Mouse (Mus musculus): ENCODE results near the gene Vps4a.
A peak's percentile ranks its signal among the peaks of the same experiment; 100 is the strongest.
"Not testable (repeated sequence)": the region's sequence is repeated elsewhere in the genome, so short reads cannot be mapped to it uniquely, and the experiment has no call there.

Vps4a gene

DNA sequence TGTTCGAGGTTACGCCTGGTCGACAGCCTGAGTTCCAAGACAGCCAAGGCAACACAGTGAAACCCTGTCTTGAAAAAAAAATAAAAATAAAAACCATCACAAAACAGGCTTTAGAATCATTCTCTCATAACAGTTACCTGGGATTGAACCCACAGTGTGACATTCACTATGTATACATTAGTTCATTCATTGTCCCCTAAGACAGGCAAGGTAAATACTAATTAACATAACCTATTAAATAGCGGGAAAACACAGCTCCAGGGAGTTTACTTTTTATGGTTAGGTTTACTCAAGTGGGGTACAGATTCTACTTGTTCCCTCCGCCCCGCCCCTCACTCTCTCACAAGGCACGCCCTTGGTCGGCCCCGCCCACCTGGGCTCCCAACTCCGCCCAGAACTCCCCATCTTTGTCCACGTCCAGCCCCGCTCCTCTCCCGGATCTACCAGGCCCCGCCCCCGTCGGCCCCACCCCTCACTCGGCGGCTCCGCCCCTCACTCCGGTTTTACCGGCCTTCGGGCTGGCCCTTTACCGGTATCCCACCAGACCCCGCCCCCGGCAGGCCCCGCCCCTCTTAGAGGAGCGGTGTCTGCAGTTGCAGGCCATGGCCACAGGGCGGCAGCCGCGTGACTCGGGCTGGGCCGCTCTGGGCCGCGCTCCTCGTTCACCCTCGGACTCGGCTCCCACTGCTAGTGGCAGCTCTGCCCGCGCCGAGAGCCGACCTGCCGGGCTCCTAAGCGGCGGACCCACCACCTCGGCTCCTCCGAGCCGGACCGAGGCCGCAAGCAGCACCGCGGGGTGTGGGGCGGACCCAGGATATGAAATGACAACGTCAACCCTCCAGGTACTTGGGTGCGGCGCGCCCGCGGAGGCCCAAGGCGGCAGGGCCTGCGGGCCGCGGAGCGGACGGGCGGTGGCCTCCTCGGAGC lies at the start of gene Vps4a:
Gene Vps4a, plus strand, starts transcription at position 573 of the 927 bp plus-strand sequence.
- DNase-seq: peak; percentile 98

DNA sequence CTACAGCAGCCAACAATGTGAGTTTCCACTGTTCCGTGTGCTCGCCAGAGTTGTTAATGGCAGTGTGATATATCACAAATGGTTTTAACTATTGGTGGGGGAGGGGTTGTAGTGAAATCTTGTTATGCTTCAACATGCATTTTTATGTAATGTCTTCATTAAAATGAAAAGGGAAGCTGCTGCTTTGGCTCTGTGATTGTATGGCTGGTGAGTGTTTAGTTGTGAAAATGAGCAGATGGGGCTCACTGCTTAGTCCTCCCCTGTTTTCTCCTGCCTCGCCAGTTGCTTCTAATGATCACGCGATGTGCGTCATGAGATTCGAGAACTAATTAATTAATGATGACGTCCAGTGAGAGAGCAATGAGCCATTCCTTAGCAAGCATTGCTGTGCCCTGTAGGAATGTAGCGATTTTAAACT lies 45.6 kb upstream of the Vps4a start:
- no peak for DNase-seq

DNA sequence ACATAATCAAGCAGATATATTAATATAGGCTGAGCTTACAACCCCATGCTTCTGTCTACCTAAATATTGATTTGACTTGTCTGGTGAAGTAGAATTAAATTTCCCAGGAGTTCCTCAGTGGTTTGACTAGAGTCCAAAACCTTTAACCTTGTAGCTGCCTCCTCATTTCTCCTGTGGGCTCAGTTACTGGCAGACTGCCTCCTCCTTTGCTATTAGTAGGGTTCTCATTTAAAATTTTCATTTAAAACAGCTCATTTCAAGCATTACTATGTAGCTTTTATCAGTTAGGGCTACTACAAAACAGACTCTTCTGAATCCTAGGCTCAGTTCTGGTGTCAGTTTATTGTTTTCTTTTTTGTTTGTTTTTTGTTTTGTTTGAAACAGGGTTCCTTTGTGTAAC lies 45.1 kb upstream of the Vps4a start:
- no peak for DNase-seq

DNA sequence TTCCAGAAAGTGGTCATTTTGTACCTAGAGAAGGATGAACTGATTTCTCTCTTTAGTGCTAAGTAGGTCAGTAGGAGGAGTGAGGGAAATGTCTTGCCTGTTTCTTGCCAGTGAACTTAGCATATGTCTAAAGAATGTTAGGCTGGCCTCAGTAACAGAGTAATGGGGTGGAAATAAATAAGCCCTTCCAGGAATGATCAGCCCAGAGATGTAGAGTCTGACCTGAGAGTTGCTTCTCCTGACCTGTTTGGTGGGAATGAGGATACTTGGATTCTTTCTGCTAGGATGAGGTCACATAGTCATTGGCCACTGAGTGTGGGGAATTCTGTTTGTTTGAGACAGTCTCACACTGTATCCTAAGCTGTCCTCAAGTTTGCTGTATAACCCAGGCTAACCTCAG lies 43.5 kb upstream of the Vps4a start:
- DNase-seq: no peak

DNA sequence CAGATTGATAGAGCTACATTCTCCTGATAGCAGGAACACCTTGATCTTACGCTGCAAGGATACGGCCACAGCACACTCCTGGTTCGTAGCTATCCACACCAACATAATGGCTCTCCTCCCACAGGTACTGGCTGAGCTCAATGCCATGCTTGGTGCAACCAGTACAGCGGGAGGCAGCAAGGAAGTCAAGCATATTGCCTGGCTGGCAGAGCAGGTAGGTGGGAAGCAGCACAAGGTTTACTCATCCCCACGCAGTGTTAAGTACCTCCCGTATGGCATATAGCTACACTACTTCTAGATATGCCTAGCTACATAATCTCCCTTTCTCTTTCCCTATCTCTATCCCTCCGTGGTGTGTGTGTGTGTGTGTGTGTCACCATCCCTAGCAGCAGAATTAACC lies 39.6 kb upstream of the Vps4a start:
- DNase-seq: no peak

DNA sequence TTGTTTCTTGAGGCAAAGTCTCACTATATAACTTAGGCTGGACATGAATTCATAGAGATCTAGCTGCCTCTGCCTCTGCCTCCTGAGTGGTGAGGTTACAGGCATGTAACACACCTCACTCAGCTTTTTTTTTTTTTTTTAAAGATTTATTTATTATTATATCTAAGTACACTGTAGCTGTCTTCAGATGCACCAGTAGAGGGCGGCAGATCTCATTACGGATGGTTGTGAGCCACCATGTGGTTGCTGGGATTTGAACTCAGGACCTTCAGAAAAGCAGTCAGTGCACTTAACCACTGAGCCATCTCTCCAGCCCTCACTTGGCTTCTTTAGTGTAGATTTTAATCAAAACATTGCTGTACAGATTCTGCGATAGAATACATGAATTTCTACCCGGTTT lies 34.7 kb upstream of the Vps4a start:
- peak in 1 of 2 experiments; percentile 13 for DNase-seq

DNA sequence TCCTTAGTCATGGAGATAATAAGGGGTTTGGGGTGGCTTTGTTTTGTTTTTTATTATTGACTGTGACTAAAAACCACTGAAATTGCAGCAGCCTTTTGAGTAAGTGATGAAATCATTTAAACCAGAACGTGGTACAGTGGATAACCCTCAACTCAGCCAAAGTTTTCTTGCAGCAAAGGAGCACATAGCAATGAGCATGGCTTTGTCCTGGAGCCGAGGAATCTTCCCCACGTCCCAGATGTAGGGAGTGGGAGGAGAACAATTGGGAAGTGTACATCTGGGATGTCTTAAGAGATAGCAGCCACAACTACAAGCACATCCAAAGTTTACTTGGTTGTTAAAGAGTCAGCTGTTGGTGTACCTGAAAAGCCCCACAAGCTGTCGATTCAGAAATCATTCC lies 33.6 kb upstream of the Vps4a start:
- no peak for DNase-seq

DNA sequence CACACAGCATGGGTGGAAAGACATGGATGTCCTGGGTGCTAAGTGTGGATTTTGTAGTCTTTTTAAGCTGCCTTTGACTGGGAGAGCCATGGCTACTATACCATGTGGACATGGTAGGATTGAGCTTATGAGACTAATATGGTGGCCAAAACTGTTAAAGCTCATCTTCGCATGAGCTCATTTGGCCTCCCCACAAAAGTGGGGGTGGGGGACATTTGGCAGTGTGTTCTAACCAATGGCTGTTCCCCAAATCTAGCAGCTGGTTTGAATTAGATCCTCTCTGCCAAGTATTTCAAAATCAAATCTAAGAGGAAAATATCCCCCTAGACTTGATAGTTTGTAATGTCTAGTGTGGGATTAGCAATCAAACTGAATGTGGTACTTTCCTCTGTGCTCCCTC lies 32.0 kb upstream of the Vps4a start:
- peak; percentile 18 to 46 for DNase-seq

DNA sequence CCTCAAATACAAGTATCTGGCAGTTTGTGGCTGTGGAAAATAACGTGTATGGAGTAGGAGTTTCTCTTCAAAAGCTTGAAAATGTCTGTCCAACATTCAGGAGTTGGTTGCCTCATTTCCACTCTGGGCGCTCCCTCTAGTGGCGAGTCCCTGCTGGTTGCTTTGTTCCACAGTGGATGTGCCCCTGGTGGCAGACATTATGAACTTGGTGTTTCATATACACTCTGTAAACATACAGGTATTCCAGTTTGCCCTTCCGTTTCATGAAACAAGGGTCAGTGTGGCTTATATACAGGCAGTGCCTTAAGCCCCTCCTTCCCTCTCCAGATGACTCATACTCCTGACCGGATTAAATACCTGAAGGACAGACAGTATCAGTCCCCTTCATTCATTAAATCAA lies 28.5 kb upstream of the Vps4a start:
- DNase-seq: peak; percentile 93 to 98

DNA sequence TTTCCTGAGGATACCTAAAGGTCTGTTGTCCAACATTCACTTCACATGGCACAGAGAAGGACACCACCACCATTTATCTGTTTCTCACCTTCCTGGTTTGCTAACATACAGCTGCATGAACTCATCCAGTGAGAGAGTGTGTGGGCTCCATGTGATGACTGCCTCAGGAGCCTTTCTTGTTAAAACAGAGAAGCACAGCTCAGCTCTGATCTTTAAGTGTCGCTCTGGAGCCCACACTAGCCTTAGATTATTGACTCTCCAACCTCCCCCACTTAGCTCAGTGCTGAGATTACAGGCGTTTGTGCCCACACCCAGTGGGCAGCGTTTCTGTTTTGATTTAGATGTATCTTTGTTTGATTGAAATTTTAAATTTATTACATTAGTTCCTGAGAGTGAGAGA lies 23.2 kb upstream of the Vps4a start:
- DNase-seq: no peak

DNA sequence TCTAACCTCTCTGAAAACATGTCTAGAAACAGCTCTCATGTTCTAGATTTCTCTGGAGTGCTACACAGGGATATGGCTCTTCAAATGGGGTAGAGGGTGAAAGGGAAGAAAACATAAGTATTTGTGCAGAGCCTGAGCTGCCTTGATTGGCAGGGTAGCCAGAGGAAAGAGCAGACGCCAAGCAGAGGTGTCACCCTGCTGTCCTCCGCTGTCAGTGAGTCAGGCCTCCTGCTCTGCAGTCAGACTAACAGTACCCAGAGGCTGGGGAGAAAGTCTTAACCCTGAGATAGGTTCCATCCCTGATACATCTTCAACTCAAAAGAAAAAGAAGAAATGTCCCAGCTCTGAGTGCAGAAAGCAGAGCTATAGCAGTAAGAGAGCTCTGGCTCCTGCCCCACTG lies 18.4 kb upstream of the Vps4a start:
- DNase-seq: no peak

DNA sequence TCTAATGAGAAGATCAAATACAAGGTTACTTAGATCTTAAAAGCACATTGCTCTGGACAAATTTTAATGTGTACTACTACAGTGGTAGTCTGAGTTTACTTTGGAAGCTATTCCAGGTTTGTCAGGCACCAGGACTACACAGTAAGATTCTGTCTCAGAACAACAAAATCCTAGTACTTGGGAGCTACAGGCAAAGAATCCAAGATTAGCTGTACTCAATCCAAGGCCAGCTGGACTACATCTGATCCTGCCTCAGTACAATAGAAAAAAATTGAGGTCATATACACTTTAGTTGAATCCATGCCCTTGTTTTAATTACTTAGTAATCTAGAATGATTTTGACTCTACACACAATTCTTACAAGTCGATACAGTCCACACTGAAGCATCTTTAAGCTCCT lies 16.1 kb upstream of the Vps4a start:
- DNase-seq: no peak

DNA sequence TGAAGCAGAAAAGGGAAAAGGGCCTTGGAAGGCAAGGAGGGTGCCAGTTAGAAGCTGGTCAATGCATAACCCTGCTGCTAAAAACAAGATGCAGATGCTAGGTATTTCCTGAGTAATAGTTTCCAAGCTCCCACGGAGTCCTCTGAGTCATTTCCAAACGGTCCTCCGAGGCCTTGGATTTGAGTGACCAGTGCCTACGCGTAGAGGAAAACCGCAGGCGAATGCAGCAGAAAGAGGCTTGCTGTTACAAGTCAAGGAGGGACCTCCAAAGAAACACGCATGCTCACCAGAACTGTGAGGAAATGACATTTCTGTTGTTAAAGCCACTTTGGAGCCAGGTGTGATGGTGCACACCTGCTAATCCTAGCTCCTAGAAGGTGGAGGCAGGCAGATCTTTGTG lies 7.5 kb upstream of the Vps4a start:
- no peak for DNase-seq

DNA sequence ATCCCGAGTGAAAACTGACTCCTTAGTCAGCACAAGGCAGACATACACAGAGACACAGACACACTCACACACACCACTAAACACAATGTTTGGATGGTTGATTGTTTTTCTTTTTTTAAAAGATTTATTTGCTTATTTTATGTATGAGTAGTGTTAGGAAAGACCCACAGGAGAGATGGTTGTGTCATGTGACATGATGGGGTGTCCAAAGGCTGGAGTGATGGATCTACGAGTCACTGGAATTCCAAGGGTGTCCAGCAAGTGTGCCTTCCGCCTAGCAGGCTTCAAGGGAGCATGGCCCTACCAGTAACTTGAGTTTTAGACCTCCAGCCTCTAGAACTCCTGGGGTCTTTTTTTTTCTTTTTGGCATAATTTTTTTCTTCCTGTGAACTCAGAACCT lies 1.7 kb upstream of the Vps4a start:
- DNase-seq: no peak

DNA sequence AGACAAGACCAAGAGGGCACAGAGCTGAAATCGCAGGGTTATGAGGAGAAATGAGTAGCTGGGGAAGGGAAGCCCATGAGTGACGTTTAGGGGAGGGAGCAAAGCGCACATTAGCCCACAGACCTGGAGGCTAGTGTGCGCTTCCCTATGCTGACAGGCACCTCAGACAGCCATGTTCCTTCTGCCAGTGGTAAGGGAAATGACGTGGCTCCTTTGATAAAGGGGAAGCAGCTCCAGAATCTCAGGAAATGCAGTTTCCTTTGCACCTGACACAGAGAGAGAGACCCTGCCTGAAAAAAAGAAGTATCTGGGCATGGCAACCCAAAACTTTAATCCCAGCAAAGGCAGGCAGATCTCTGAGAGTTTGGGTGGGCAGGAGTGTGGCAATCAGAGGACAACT lies 964 bp upstream of the Vps4a start:
- no peak for DNase-seq

DNA sequence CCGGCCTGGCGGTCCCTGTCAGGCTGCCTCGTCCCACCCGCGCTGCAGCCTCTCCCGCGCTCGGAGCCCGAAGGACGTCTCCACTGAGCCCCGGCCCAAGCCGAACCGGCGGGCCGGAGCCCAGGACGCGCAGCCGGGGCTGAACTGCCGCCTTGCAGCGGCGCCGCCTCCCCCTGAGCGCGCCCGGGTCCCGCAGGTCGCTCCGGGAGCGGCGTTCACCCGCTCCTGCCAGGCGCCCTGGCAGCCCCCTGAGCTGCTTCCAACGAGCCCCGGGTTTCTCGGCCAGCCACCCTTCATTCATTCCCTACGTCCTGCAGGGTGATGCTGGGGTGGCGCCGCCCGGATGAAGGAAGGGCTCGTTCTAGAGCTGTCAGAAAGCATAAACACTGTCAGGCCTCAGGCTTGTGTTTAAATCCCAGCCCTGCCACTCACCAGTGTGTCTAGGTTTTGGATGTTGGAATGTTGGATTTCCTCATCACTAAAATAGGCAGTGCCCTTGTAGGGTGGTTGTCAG lies 612 bp downstream of the Vps4a start:
- peak in 1 of 2 experiments; percentile 35 for DNase-seq

DNA sequence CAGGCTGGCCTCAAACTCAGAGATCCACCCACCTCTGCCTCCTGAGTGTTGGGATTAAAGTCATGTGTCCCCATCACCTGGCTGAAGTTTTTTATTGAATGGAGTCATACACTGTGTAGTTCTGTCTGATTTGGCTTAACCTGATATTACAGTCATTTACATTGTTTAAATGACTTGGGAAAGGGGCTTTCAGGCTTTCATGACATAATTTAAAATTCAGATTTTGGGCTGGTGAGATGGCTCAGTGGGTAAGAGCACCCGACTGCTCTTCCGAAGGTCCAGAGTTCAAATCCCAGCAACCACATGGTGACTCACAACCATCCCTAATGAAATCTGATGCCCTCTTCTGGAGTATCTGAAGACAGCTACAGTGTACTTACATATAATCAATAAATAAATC lies 2.6 kb downstream of the Vps4a start:
- DNase-seq: not testable (repeated sequence)

DNA sequence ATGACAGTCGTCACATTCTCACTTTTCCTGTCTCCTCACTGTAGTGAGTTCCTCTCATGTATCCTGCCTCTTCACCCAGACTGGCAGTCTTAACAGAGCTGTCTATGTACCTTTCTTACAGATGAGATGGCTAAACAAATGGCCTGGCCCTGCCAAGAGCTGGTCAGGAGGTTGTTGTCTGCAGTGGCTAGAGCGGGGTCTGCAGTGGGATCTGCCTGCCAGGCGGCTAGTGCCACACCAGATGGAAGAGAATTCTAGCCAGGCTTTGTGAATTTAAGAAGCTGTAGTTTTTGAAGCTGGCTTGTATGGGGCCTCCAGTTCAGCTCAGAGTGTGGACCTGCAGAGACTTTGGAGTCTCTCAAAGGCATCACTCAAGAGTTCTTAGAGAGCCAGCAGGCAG lies 4.6 kb downstream of the Vps4a start:
- peak; percentile 38 to 45 for DNase-seq

DNA sequence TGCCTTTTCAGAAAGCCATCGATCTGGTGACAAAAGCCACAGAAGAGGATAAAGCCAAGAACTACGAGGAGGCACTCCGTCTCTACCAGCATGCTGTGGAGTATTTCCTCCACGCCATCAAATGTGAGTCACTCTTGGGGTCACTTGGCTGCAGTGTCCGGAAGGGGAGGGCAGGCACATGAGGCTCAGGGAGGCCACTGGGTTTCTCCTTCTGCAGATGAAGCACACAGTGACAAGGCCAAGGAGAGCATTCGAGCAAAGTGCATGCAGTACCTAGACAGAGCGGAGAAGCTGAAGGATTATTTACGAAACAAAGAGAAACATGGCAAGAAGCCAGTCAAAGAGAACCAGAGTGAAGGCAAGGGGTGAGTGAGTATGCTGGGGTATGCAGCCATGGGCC lies 5.6 kb downstream of the Vps4a start:
- DNase-seq: no peak

DNA sequence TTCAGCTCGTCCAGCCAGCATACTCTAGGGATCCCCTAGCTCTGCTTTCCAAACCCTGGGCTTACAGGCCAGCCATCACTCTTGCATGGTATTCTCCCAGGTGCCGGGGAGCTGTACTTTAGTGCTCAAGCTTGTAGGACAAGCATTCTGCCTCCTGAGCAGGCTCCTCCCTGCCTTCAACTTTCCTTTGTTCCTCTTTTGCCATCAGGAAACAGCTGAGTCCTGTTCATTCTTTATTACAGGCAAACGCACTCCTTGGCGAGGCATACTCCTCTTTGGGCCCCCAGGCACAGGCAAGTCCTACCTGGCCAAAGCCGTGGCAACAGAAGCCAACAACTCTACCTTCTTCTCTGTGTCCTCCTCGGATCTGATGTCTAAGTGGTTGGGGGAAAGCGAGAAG lies 9.6 kb downstream of the Vps4a start:
- DNase-seq: no peak

DNA sequence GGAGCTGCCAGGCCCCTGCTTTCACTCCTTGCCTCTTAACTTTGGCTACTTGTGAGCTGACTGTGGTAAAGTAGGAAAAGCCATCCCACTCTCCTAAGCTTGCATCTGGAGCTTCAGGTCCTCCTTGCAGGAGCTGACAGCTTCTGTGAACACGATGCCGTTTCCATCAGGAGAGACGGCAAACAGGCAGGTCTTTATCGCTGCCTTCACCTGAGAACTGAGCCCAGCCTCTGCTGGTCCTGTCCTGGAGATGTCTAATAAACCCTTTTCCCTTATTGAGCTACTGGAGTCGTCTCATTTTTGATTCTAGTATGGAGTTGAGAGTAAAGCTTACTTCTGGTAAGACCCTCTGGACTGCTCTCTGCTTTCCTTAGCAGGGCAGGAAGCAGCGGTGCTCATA lies 14.5 kb downstream of the Vps4a start:
- DNase-seq: no peak

DNA sequence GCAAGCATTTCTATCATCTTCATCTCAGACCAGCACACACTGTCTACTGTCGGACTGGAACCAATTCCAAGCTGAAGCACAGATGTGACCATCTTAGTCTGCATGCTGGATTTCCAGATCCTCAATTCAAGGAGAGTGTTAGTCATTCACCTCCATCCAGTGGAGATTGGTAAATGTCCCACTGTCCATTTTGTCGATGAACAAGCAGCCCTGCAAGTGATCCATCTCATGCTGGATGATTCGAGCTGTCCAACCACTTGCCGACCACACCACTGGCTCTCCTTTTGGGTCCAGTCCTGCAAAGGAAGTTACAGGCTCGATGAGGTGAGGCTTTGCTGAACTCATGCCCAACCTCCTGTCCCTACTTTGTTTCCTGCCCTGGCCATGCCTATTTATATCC lies 16.0 kb downstream of the Vps4a start:
- DNase-seq: no peak

DNA sequence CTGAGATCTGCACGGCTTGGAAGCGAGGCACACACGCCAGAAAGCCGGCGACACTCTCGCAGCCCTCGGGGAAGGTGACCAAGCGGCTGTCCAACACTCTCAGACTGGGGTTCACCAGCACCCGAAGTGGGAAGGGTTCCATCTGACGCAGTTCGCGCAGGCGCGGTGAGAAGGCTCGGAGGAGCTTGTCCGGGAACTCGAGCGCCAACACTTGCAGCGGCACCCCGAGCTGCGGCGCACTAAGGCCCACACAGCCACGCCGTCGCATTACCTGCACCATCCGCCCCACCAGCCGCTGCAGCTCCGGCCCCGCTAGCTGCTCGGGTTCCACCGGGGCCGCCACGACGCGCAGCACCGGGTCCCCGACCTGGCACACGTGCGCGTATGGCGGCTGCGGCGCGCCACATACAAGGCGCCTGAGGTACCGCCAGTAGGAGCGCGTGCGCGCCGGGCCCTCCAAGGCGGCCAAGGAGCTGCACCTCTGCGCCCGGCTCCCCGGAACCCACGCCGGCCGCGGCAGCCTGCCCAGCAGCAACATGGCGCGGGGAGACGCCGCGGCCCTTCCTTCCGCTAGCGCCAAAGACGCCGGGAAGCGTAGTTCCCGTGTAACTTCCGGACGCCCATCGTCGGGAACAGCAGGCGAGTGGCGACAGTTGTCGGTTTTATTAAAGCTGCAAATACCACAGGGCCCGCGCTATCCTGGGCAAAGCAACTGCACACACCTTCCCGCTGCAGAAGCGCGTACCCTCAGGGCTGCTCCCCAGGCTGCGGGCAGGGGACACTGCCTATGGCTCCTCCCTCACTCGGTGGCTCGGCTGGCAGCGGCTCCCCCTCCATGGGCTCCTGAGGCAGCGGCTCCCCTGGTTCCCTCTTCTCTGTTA lies 17.3 kb downstream of the Vps4a start, which contains the start of gene Pdf:
Gene Pdf, minus strand, starts transcription at position 554 of the 881 bp plus-strand sequence.
- DNase-seq: peak; percentile 85 to 87

DNA sequence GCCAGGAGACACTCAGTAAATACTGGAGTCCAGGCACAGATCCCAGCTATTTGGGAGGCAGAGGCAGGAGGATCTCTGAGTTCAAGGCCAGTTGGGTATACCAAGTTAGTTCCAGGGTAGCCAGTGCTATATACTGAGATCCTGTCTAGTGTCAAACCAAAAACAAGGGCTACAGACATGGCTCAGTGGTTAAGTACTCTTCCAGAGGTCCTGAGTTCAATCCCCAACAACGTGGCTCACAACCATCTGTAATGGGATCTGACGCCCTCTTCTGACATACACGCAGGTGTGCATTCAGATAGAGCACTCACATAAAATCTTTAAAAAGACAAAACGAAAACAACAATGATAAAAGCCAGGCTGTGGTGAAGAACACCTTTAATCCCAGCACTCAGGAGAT lies 18.5 kb downstream of the Vps4a start:
- DNase-seq: no peak

Measured in cerebellum, postnatal 14 days (tissue).